Mouse (Mus musculus) kidney, adult 2 months (tissue): ENCODE measurements at regions not wholly inside any gene's neighbourhood (a gene's known extent, or its start where the extent isn't known, plus 50 kb on each side); places are given as distances from the start of the nearest gene placed in this dataset.

Experiments used
- CTCF ChIP-seq: fragments of 200-500 bp; conservative IDR thresholded peaks from 2 replicates; pipeline ENCODE4 v1.5.1; 2011; ENCODE audit warnings: low read depth, mild to moderate bottlenecking, control low read depth, low read length, moderate library complexity, mixed read lengths; ENCODE audit not compliant: insufficient read depth, insufficient read length
- POLR2A ChIP-seq: fragments of 200-500 bp; IDR thresholded peaks from one replicate; pipeline ENCODE4 v1.6.1; 2011; ENCODE audit warnings: low read depth, low read length, control low read depth

DNA sequence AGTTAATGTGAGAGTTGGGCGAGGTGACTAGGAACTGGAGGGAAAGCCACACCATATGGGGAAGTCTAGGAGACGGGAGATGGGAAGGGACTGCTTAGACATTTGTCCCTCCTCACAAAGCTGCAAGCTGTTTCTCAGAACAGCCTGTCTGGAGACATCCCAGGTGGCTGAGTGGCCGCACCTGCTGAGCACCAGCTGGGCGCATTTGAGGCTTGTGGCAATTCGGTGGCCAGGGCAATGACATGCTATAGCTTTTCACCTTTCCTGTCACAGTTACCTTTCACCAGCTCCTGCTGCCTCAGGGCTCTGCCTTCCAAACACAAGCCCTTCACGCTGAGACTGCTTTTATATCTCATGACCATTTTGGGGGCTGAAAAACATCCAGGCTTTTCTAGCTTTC is 317.5 kb upstream of the Fam92a start:
- TF ChIP-seq CTCF (no peak), POLR2A (no peak)
